Mouse (Mus musculus) hindbrain, embryonic 12.5 days (tissue): ENCODE data around the gene Ccl25. TPM values are rescaled to one million over a fixed set of nuclear protein-coding genes. Genes with fewer than 3 reads are reported as not detected.
"Not testable (repeated sequence)": the region's sequence is repeated elsewhere in the genome, so short reads cannot be mapped to it uniquely, and the experiment has no call there.

Experiments
- ATAC-seq: fragments of 200-750 bp; cut with Nextera tagmentation; 2 replicates; pipeline ENCODE4 v1.8.0; 2017; ENCODE audit warnings: moderate TSS enrichment; ENCODE audit not compliant: low FRiP score
- H3K27ac ChIP-seq: fragments of 300-500 bp; sonication (generic); 2 replicates; pipeline ENCODE4 v1.5.1; 2016; ENCODE audit warnings: mild to moderate bottlenecking
- H3K27me3 ChIP-seq: fragments of 300-500 bp; sonication (generic); 2 replicates; pipeline ENCODE4 v1.6.1; 2016; ENCODE audit warnings: mild to moderate bottlenecking
- H3K36me3 ChIP-seq: fragments of 300-500 bp; sonication (generic); 2 replicates; pipeline ENCODE4 v1.6.1; 2016; ENCODE audit warnings: mild to moderate bottlenecking
- H3K4me1 ChIP-seq: fragments of 300-500 bp; sonication (generic); 2 replicates; pipeline ENCODE4 v1.6.1; 2016
- H3K4me2 ChIP-seq: fragments of 300-500 bp; sonication (generic); replicated peaks from 2 replicates; pipeline ENCODE4 v1.6.1; 2016; ENCODE audit warnings: mild to moderate bottlenecking
- H3K4me3 ChIP-seq: fragments of 300-500 bp; sonication (generic); 2 replicates; pipeline ENCODE4 v1.5.1; 2016; ENCODE audit warnings: mild to moderate bottlenecking
- H3K9ac ChIP-seq: fragments of 300-500 bp; sonication (generic); 2 replicates; pipeline ENCODE4 v1.6.1; 2016; ENCODE audit warnings: mild to moderate bottlenecking, moderate library complexity
- H3K9me3 ChIP-seq: fragments of 300-500 bp; sonication (generic); replicated peaks from 2 replicates; pipeline ENCODE4 v1.6.1; 2016; ENCODE audit warnings: mild to moderate bottlenecking
- WGBS: fragments of 180-500 bp; shearing (Covaris S2); methylation state at CpG from one replicate; pipeline ENCODE4 v1.1.7; 2016; 5-methylcytosine and 5-hydroxymethylcytosine counted together
- polyA plus RNA-seq: library from polyadenylated mRNA; unstranded; fragments of >200 nt; fragmentation: Nextera tagmentation; extraction: Ambion mirVana; gene quantifications from 2 replicates; pipeline ENCODE4 v1.2.1, GENCODE M21; 2016

Gene Ccl25
- polyA plus RNA-seq, 1 experiment from 2014 or later = 22.3 TPM

DNA sequence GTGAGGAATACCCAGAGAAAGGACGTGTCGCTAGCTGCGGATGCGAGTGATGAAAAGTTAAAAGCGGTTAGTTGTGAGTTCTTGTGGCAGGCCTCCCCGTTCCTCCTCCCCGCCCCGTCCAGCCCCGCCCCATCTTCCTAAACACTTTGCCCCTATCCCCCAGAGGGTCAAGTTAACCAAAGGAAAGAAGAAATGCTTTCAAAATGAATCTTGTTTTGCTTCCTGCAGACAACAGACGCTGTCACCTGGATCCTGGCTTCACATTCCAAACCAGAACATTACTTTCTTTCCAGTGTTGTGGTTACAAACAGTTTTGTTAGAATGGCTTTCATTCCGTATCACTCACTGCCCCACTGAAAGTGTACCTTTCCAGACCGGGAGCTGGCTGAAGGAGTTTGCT, 23.3 kb downstream of the Ccl25 start:
- 40% methylated on average over 12 of the region's 12 CpGs for WGBS
- ATAC-seq = no peak
- no peak overlapping the region for H3K9ac ChIP-seq

DNA sequence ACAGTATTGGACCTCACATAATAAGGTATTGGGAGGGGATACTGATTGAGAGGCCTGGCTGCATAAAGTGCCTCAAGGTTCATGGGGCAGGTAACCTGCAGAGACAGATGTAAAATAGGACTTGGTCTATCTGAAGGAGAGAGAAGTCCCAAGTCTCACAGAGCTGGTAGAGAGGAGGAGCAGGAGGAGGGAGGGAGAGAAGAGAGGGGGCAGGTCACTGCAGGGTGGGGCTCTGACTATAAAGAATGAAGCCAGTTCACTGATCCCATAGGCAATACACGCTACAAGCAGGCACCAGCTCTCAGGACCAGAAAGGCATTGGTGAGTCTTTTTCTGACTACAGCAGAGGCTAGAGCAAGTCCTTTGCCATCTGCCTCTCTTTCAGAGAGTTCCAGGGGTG, 24.3 kb downstream of the Ccl25 start:
- 60% methylated on average over 1 of the region's 1 CpGs for WGBS
- no peak for ATAC-seq

More for the DNA sequence above, 23.3 kb downstream of the Ccl25 start:
- Histone ChIP-seq H3K4me2 (no peak overlapping the region), H3K9me3 (no peaks in the 10 kb centered on the region), H3K4me3 (no peak overlapping the region), H3K36me3 (0 out of 2 replicates have a peak, but pooled peaks cover 3% of the 10 kb centered on the region), H3K27ac (no peak overlapping the region), H3K4me1 (no peaks in the 10 kb centered on the region), H3K27me3 (no peaks in the 10 kb centered on the region)

DNA sequence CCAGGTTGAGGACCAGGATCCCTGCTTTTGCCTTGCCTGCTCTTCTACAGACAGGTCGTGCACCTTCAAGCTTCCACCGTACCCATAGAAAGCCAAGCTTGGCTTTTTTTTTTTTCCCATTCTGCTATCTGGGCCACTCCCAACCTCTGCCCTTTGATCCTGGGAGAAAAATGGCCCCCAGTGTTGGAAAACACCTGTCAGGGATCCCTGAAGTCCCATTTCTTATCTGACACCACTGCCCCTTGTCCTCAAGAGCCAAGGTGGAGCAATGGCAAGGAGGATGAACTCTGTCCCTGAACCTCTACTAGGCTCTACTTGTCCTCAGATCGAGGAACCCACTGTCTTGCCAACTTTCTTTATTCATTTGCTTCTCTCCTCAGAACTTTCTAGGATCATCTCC, 25.6 kb downstream of the Ccl25 start:
- ATAC-seq = no peak
- H3K4me3 ChIP-seq = no peak overlapping the region
- WGBS = 92% methylated on average over 3 of the region's 3 CpGs

More for the DNA sequence above, 24.3 kb downstream of the Ccl25 start:
- Histone ChIP-seq H3K27ac (no peak overlapping the region), H3K4me2 (no peak overlapping the region), H3K9ac (no peak overlapping the region), H3K9me3 (no peaks in the 10 kb centered on the region), H3K27me3 (no peaks in the 10 kb centered on the region), H3K36me3 (0 out of 2 replicates have a peak, but pooled peaks cover under 1% of the 10 kb centered on the region), H3K4me1 (no peaks in the 10 kb centered on the region), H3K4me3 (no peak overlapping the region)

DNA sequence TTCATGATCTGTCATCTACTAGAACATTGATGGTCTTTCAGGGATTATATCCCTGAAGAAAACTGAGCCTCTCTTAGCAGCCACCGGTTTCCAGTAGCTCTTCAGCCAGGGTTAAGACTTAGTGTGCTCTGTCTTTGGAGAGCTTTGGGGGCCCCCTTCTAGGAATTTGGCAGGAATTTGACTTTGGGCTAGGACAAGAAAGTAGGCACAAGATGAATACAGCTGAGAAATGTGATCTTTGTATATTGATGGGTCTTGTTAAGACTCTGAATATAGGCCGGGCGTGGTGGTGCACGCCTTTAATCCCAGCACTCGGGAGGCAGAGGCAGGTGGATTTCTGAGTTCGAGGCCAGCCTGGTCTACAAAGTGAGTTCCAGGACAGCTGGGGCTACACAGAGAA, 27.6 kb downstream of the Ccl25 start:
- not testable (repeated sequence) for H3K4me1 ChIP-seq, H3K9ac ChIP-seq, H3K27me3 ChIP-seq, H3K36me3 ChIP-seq, H3K9me3 ChIP-seq, H3K4me2 ChIP-seq, ATAC-seq, H3K27ac ChIP-seq, H3K4me3 ChIP-seq
- 91% methylated on average over 6 of the region's 6 CpGs for WGBS

More for the DNA sequence above, 25.6 kb downstream of the Ccl25 start:
- no peak overlapping the region for H3K9ac ChIP-seq
- H3K4me1 ChIP-seq = no peaks in the 10 kb centered on the region
- H3K36me3 ChIP-seq = no peaks in the 10 kb centered on the region
- H3K27me3 ChIP-seq = no peaks in the 10 kb centered on the region
- no peak overlapping the region for H3K27ac ChIP-seq
- H3K9me3 ChIP-seq = no peaks in the 10 kb centered on the region
- no peak overlapping the region for H3K4me2 ChIP-seq

DNA sequence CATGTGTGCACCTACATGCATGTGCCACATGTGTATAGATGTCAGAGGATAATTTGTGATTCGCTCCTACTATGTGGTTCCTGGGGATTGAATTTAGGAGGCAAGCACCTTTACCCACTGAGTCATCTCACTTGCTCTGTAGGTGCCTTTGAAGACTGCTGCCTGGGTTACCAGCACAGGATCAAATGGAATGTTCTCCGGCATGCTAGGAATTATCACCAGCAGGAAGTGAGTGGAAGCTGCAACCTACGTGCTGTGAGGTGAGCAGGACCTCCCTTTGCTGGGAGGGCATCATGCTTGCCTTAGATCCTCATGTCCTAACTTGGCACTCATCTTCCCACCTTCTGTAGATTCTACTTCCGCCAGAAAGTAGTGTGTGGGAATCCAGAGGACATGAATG, 28.7 kb downstream of the Ccl25 start:
- H3K27me3 ChIP-seq = no peaks in the 10 kb centered on the region
- H3K36me3 ChIP-seq = no peaks in the 10 kb centered on the region
- H3K4me3 ChIP-seq = no peak overlapping the region
- H3K9ac ChIP-seq = no peak overlapping the region
- WGBS = 86% methylated on average over 4 of the region's 4 CpGs
- no peaks in the 10 kb centered on the region for H3K9me3 ChIP-seq
- ATAC-seq = no peak
- no peak overlapping the region for H3K4me2 ChIP-seq
- no peak overlapping the region for H3K27ac ChIP-seq
- H3K4me1 ChIP-seq = no peaks in the 10 kb centered on the region

DNA sequence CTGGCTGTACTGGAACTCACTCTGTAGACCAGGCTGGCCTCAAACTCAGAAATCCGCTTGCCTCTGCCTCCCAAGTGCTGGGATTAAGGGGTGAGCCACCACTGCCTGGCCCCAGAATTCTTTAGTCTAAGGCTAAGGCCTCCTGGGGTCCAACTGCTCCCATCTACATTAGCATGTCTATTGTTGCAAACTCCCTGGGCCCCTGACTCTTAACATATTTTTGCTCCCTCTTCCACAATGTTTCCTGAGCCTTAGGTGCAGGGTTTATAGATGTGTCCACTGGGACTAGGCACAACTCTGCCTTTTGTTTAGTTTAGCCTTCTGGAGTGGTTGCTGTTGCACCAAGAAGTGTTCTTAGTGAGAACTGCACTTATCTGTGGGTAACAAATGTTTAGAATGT, 29.5 kb downstream of the Ccl25 start:
- no peaks in the 10 kb centered on the region for H3K4me1 ChIP-seq
- ATAC-seq = no peak

DNA sequence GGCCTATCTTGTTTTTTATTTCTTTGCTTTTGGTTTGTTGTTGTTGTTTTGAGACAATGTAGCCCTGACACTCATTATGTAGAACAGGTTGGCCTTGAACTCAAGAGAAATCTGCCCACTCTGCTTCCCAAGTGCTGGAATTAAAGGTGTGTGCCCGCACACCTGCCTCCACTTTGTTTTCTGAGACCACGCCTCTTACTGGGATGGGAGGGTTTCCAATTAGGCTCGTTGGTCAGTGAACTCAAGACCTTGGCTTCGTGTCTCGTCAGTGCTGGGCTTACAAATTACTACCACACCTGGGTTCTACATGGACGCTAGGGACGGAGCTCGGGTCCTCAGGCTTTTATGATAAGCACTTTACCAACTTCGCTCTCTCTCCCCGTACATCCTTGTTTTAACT, 30.4 kb downstream of the Ccl25 start:
- H3K27ac ChIP-seq = no peak overlapping the region
- no peaks in the 10 kb centered on the region for H3K4me1 ChIP-seq
- no peak for ATAC-seq
- H3K4me3 ChIP-seq = no peak overlapping the region
- H3K27me3 ChIP-seq = no peaks in the 10 kb centered on the region
- H3K9ac ChIP-seq = no peak overlapping the region
- 90% methylated on average over 10 of the region's 10 CpGs for WGBS
- H3K4me2 ChIP-seq = no peak overlapping the region
- H3K9me3 ChIP-seq = no peaks in the 10 kb centered on the region
- H3K36me3 ChIP-seq = no peaks in the 10 kb centered on the region

More for the DNA sequence above, 29.5 kb downstream of the Ccl25 start:
- H3K4me3 ChIP-seq = no peak overlapping the region
- H3K27ac ChIP-seq = no peak overlapping the region
- no peaks in the 10 kb centered on the region for H3K9me3 ChIP-seq
- no peaks in the 10 kb centered on the region for H3K27me3 ChIP-seq
- 95% methylated on average over 1 of the region's 1 CpGs for WGBS
- H3K36me3 ChIP-seq = no peaks in the 10 kb centered on the region
- no peak overlapping the region for H3K4me2 ChIP-seq
- H3K9ac ChIP-seq = no peak overlapping the region

DNA sequence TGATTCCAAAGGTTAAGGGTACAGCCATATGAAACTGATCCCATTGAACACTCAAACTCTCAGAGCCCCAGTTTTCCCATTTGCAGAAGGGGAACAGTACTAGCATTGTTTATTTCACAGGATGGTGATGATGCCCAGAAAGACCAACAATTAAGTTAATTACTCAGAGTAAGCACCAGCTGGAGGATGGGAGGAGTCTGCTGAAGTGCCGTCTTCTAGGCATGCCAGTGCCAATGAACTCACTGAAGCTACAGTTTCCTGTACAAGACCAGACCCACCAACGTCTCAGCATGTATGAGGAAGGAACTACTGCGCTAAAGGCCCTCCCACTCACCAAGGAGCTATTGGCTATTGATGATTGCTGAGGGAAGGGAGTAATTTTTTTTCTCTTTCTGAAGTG, 34.4 kb downstream of the Ccl25 start:
- no peaks in the 10 kb centered on the region for H3K36me3 ChIP-seq
- 82% methylated on average over 3 of the region's 3 CpGs for WGBS
- no peaks in the 10 kb centered on the region for H3K4me1 ChIP-seq
- no peak overlapping the region for H3K9ac ChIP-seq
- H3K4me2 ChIP-seq = no peak overlapping the region
- no peak for ATAC-seq
- no peak overlapping the region for H3K4me3 ChIP-seq
- H3K27ac ChIP-seq = no peak overlapping the region
- no peaks in the 10 kb centered on the region for H3K27me3 ChIP-seq
- H3K9me3 ChIP-seq = no peaks in the 10 kb centered on the region

DNA sequence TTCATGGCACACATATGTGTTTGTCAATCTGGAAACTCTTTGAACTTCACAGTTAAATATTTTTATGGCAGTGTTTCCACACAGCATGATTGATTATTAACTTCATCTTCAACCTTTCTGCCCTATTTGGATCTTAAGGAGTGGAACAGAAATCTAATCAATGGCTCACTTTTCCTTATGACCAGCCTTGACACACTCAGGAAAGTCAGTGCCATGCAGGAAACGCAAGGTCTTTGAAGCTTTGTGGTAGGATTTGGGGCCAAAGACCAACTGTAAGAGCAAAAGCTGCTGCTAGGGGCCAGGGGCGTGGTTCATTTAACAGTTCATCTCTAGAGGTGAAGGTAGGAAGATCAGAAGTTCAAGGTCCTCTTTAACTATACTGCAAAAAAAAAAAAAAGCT, 35.9 kb downstream of the Ccl25 start:
- H3K4me2 ChIP-seq = no peak overlapping the region
- H3K9me3 ChIP-seq = no peaks in the 10 kb centered on the region
- no peak overlapping the region for H3K9ac ChIP-seq
- H3K36me3 ChIP-seq = no peaks in the 10 kb centered on the region
- H3K4me3 ChIP-seq = no peak overlapping the region
- no peaks in the 10 kb centered on the region for H3K27me3 ChIP-seq
- WGBS = 92% methylated on average over 2 of the region's 2 CpGs
- no peak for ATAC-seq
- no peaks in the 10 kb centered on the region for H3K4me1 ChIP-seq
- no peak overlapping the region for H3K27ac ChIP-seq

DNA sequence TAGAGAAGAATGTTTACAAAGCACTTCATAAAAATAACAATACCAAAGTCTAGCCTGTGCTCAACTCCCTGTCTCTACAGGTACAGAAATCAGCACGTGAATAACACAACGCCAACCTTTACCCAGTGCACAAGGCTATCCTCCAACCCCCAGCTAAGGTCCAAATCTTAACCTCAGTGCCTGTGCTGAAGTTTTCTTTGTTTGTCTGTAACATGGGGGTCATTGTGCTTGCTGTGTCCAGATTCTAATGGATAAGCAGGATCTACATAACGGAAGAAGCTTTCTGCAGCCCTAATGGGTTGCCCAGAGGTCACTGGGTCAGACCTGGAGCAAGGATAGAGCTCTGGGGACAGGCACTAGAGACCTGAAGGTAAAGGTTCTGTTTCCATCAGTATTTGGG, 41.2 kb downstream of the Ccl25 start:
- ATAC-seq = no peak
- Histone ChIP-seq H3K4me3 (no peak overlapping the region), H3K27me3 (no peaks in the 10 kb centered on the region), H3K27ac (no peak overlapping the region), H3K9me3 (no peaks in the 10 kb centered on the region), H3K36me3 (no peaks in the 10 kb centered on the region), H3K4me2 (no peak overlapping the region), H3K9ac (no peak overlapping the region), H3K4me1 (no peaks in the 10 kb centered on the region)
- 94% methylated on average over 3 of the region's 3 CpGs for whole genome bisulfite sequencing

DNA sequence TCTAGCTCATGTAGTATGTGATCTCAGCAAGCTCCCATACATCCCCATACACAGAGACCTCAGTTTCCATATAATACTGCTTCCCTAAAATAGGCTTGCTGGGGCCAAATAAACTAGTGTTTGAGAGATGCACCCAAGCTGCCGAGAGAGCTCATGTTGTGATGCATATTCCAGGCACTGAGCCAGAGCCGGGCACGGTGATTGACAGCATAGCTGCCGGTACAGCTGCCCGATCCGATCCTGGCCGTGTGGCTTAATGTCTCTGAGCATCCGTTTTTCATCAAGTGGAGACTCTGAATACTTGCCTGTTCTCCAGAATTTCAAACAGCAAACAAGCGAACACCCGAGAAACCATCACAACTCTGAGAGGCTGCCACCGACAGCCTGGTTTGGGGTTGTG, 42.8 kb downstream of the Ccl25 start:
- WGBS = 78% methylated on average over 11 of the region's 11 CpGs
- H3K4me1 ChIP-seq = no peaks in the 10 kb centered on the region
- H3K4me2 ChIP-seq = no peak overlapping the region
- H3K9ac ChIP-seq = no peak overlapping the region
- H3K27me3 ChIP-seq = no peaks in the 10 kb centered on the region
- no peak for ATAC-seq
- H3K9me3 ChIP-seq = no peaks in the 10 kb centered on the region
- no peak overlapping the region for H3K4me3 ChIP-seq
- H3K36me3 ChIP-seq = no peaks in the 10 kb centered on the region
- no peak overlapping the region for H3K27ac ChIP-seq

DNA sequence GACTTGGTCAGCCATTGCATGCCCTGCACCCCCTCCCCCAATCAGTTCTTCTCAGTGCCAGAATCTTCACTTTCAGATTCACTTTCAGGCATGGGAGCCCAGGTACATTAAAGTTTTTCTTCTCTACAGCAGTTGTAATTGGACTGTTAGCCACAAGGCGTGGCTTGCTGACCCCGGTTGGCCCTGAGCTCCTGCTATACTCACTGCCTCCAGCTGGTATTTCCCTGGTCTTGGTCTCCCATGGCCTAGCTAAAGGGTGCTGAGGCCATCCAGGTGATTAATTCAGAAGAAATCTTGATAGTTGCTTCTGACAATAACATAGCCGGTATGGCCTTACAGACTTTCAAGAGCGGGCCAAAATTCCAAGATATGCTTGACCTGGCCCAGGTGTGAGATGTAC, 43.5 kb downstream of the Ccl25 start:
- 86% methylated on average over 4 of the region's 4 CpGs for WGBS
- H3K9me3 ChIP-seq = no peaks in the 10 kb centered on the region
- no peaks in the 10 kb centered on the region for H3K4me1 ChIP-seq
- no peak overlapping the region for H3K9ac ChIP-seq
- no peak overlapping the region for H3K4me2 ChIP-seq
- H3K27me3 ChIP-seq = no peaks in the 10 kb centered on the region
- ATAC-seq = no peak
- H3K4me3 ChIP-seq = no peak overlapping the region
- no peak overlapping the region for H3K27ac ChIP-seq
- H3K36me3 ChIP-seq = no peaks in the 10 kb centered on the region

DNA sequence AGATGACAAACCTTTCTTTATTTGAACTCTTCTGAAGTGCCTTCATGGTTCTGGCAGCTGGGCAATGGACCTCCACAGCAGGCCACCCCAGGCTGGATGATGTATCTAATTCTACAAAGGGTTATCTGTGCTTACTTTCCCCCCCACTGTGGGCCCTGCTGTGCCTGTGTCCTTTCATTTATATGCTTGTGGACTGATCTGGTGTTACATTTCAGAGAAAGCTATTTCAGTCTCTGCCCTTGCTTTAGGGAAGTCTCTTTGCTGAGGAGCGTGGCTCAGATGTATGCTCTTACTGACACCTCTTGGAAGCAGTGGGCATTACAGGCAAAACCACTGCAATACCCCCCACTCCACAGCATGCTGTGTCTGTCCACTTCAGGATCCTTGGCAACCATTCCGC, 45.1 kb downstream of the Ccl25 start:
- no peak for ATAC-seq
- WGBS = 32% methylated on average over 2 of the region's 2 CpGs
- Histone ChIP-seq H3K4me3 (no peak overlapping the region), H3K36me3 (no peaks in the 10 kb centered on the region), H3K4me2 (no peak overlapping the region), H3K27ac (no peak overlapping the region), H3K9me3 (no peaks in the 10 kb centered on the region), H3K9ac (no peak overlapping the region), H3K4me1 (no peaks in the 10 kb centered on the region), H3K27me3 (no peaks in the 10 kb centered on the region)

DNA sequence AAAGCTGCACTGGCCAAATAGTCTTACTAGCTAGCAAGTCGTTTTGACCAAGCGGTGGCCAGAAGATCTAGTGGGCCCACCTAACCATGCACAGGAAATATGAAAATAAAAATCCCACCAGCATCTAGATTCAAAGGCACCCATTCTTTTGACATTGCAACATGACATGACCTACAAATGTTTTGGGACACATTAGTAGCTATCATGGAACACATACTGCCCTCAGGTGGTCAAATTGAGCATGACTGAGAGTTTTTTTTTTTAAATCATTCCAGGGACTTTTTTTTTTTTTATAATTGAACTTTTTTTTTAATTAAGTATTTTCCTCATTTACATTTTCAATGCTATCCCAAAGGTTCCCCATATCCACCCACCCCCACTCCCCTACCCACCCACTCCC, 47.6 kb downstream of the Ccl25 start:
- WGBS = 66% methylated on average over 2 of the region's 2 CpGs
- H3K4me3 ChIP-seq = no peak overlapping the region
- H3K4me1 ChIP-seq = no peaks in the 10 kb centered on the region
- H3K9ac ChIP-seq = no peak overlapping the region
- H3K27ac ChIP-seq = no peak overlapping the region
- ATAC-seq = no peak
- H3K4me2 ChIP-seq = no peak overlapping the region
- H3K9me3 ChIP-seq = no peaks in the 10 kb centered on the region
- no peaks in the 10 kb centered on the region for H3K36me3 ChIP-seq
- no peaks in the 10 kb centered on the region for H3K27me3 ChIP-seq
